Mouse (Mus musculus) gastrocnemius, postnatal 10 days (tissue): Measurements from ENCODE around the gene Siae. TPM values are rescaled to one million over a fixed set of nuclear protein-coding genes. Genes with fewer than 3 reads are reported as not detected.

Source experiments
- DNase-seq: peaks from one replicate; pipeline ENCODE4 v3.0.0; 2021; ENCODE audit warnings: mixed read lengths
- total RNA-seq, 2 experiments: library from RNA; stranded (reverse); gene quantifications; 2 replicates each; pipeline ENCODE4 v1.2.3; 2021

Gene Siae
- total RNA-seq, 2 experiments from 2014 or later: 4.0 to 4.4 TPM

GRCm38 (mm10) chr9:37572204-37572876 lies 16.8 kb downstream of the Siae start:
- no peak for DNase-seq

GRCm38 (mm10) chr9:37576436-37576930 lies 21.0 kb downstream of the Siae start:
- no peak for DNase-seq

- DNase-seq: no peak
Measured at GRCm38 (mm10) chr9:37583594-37583993, 28.1 kb downstream of the Siae start.

DNA sequence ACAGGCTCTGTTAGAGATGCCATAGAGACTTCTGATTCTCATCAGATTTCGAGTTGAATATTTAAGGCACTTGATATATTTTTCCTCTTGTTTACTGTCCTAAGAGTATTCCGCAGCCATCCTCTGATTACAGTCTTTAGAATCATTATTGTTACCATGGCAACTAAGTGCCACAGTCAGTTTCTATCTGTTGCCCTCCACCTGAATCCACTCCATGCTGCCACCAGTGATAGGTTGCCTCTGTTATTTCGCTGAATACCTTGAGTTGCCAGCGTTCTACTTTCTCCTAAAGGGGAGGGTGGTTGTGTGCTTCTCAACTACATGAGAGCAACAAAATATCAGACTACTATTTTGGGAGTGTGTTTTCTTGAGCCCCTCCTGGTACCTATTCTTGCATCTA lies 31.2 kb downstream of the Siae start:
- no peak for DNase-seq

DNA sequence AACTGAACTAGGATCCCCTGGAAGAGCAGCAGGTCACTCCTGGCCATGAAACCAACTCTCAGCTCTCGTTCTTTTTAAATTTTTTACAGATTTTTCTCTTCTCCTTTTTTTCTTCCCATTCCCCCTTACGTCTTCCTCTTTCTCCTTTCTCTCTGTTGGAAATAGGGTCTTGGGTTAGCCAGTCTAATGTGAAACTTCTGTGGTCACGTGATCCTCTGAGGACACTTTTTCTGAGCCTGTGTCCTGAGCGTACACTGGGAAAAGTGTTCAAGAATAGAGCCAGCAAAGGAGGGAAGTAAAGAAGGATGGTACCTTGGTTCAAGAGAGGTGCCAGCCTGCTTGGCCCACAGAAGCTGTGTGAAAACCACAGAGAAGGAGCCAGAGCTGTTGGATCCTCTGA lies 34.9 kb downstream of the Siae start:
- no peak for DNase-seq

DNA sequence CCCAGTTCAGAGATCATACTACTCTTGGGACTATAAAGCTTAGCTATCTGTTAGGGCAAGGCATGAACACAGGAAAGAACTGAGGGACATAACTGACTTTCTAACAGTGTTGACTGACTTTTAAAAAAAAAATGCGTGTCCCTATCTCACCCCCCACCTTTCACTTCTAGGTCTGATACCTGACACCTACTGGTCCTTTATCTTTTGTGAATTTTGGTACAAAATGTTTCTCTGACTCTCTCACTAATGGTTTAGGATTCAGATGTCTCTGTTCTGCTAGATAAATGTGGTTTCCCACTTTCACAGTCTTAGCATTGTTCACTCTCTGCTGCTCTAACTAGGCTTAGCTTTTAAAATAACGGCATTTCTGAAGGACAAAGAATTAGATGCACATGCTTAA lies 36.5 kb downstream of the Siae start:
- no peak for DNase-seq

GRCm38 (mm10) chr9:37592633-37593032 lies 37.1 kb downstream of the Siae start:
- DNase-seq: no peak

DNA sequence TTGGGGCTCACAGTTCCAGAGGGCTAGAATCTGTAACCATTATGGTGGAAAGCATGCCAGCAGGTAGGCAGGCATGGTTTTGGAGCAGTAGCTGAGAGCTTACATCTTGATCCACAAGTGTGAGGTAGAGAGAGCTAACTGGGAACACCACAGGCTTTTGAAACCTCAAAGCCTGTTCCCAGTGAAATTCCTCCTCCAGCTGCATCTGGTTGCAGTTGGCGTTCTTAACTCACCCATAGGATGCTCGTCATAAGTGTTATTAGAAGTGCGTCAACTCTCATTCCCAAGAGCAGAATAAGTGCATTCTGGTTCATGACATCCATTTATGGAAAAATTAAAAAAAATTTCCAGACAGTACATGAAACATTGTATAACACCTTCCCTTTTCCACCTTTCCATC lies 38.2 kb downstream of the Siae start:
- no peak for DNase-seq

DNA sequence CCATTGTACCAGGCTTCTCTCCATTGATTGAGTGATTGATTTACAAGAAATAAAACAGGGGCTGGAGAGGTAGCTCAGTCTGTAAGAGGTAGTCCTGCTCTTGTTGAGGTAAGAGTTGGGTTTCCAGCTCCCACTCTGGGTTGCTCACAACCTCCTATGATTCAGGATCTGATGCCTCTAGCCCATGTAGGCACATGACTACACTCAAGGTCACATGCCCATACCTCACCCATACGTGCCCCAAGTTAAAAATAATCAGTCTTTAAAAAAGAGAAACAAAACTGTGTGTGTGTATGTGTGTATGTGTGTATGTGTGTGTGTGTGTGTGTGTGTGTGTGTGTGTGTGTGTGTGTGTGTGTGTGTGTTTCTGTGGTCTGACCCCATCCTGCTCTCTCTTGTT lies 40.1 kb downstream of the Siae start:
- no peak for DNase-seq

DNA sequence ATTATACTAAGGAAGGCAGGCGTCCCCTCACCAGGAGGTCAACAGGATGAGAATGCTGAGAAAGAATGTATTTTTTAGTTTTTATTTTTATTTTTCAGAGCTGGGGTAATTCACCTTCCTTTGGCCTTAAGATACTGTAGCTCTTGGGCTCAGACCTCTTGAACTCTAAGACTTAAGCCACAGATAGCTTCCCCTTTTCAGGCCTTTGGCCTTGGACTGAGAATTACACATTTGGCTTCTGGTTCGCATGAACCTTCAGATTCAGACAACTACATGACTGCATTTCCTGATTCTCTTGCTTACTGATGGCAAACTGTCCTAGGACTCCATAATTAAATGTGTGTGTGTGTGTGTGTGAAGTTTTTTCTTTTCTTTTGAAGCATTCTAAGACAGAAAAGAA lies 43.1 kb downstream of the Siae start:
- DNase-seq: no peak

- no peak for DNase-seq
Measured at GRCm38 (mm10) chr9:37600538-37601205, 45.2 kb downstream of the Siae start.

- no peak for DNase-seq
Measured at GRCm38 (mm10) chr9:37605089-37605488, 49.6 kb downstream of the Siae start.

DNA sequence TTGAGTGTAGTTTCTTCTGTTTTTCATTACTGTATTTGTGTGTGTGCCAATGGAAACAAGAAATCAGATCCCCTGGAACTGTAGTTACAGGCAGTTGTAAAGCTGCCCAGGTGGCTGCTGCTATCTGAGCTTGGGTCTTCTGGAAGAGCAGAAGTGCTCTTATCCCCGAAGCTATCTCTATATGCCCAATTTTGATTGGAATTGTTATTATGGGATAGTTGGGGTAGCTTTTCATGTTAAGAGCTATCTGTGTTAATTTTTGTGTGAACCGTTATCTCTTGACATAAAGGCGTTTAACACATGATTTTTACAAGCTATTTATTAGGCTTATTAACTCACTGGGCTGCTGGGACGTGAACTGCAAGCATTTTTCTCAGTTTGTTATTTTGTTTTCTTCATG lies 54.1 kb downstream of the Siae start:
- DNase-seq: no peak

DNA sequence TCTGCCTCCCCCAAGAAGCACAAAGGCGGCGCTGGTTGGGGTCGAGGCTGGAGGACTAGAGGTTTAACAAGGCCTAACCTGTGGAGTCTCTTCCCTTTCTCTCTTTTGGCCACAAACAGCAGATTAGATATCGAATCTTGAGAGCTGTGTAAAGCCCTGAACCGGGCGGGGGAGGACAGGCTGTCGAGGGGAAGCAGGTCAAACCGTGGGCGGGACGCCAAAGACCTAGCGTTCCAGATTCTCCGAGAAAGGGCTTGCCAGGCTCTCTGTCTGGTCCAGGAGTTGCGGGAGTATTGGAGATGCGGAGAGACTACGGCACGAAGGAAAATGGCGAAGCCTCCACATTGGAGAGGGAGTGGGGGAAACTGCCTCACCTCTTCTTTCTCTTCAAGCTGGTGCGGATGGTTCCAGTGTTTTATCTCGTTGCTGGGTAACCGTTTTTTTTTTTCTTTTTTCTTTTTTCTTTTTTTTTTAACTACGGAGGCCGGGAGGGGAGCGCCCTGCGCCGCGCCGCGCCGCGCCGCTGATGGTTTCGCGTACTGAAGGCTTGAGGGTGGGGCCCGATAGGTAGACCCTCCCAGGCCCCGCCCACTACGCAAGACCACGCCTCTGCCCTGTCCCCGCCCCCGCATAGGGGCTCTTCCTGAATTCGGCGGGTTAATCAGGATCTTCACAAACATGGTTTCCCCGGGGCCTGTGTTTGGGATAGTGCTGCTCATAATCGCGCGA lies 57.8 kb downstream of the Siae start, which contains the start of gene Spa17:
Gene Spa17 (minus strand): TSS at position 541 of the 729 bp plus-strand sequence.
- DNase-seq: peak; percentile 85

DNA sequence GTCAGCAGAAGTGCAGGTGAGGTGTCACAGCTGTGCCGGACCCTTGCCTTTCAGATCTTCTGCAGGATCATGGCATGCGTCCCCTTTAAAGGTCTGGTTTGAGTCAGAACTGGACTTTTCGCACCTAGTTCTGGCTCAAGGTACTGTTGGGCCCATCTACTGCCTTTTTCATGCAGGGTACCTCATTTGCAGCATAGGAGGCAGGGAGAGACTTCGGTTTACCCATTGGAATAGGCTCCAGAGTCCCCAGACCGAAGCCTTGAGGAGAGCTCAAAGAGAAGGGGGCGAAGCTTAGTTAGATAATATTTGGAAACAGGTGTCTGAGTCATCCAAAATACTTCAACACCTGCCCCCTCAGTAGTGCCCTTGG lies 58.4 kb downstream of the Siae start:
- DNase-seq: no peak

DNA sequence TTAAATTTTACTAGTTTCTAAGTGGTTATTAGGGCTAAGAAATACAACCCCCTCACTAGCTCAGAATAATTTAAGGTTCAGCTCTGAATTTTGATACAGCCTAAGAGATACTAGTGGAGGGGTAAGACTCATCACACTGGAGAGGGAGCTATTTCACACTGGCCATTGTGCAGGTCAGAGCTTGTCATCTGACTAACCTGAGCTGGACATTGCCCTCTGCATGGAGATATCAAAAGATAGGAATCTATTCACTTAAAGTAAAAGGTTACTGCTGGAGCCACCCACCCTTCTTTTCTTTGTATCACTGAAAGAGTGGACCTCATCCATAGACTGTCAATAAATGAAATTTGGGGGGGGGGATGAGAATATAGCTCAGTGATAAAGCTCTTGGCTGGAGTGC lies 58.8 kb downstream of the Siae start:
- DNase-seq: no peak

- DNase-seq: no peak
Measured at GRCm38 (mm10) chr9:37615220-37615619, 59.7 kb downstream of the Siae start.

DNA sequence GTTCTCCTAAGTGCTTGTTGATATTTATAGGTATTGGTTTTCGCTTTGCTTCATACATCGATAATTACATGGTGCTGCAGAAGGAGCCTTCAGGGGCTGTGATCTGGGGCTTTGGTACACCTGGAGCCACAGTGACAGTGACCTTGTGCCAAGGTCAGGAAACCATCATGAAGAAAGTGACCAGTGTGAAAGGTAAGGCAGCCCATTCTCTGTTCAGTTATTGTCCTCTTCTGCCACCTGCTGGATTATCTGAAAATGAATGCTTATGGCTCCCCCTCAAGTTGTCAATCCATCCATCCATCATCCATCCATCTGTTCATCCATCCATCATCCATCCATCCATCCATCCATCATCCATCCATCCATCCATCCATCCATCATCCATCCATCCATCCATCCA lies 61.3 kb downstream of the Siae start:
- DNase-seq: no peak

GRCm38 (mm10) chr9:37621290-37621689 lies 65.8 kb downstream of the Siae start:
- DNase-seq: no peak

- no peak for DNase-seq
Measured at GRCm38 (mm10) chr9:37623981-37624380, 68.5 kb downstream of the Siae start.

DNA sequence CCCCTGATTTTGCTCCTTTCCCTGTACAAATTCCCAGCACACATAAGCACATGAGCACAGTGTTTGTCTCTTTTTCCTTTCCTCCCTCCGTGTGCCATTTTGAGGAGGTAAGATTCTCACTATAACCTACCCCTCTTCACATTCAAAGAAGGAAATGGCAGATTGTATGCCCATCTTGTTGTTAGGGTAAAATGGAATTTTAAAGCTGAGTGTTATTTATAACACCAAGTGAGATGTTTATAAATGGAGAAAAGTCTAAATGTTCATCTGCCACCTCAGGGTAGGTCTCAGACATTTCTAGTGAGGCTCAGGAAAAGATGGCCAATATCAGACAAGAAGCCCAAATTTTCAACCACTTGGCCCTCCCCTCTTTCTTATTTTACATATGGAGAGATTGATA lies 69.0 kb downstream of the Siae start:
- no peak for DNase-seq

GRCm38 (mm10) chr9:37625129-37625528 lies 69.6 kb downstream of the Siae start:
- no peak for DNase-seq

DNA sequence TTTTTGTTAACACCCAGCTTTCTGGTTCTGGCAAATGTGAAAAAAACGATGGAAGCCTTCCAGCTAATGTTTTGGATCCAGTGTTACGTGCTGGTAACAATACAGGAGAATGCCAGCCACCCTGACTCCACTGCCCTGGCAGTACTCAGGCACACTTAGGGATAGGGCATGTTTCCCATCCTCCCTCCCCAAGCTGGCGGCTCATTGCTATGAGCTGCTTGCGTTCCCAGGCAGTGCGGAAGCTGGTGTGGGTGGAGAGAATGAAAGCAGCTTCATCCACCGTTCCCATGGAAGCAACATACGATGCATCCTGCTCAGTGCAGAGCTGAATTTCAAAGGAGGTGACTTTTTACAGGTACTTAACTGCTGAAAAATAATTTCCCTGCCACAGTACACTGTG lies 70.1 kb downstream of the Siae start:
- no peak for DNase-seq
